Mouse (Mus musculus) splenic B cell, adult 2 months (primary cell): ENCODE data around the gene Pcdh10.

Experiments
- DNase-seq: peaks from one replicate; pipeline ENCODE4 v3.0.0-alpha.2; 2011; ENCODE audit warnings: low read depth, low spot score
- H3K27me3 ChIP-seq: 2 replicates; pipeline ENCODE4 v1.6.1; 2012; ENCODE audit warnings: mild to moderate bottlenecking, low read length, moderate library complexity, mixed read lengths; ENCODE audit not compliant: control insufficient read depth, poor library complexity, insufficient read depth, severe bottlenecking
- H3K36me3 ChIP-seq: 2 replicates; pipeline ENCODE4 v1.6.1; 2012; ENCODE audit warnings: mild to moderate bottlenecking, low read length, moderate library complexity, mixed read lengths; ENCODE audit not compliant: control insufficient read depth, poor library complexity, insufficient read depth, severe bottlenecking

Pcdh10 gene

GRCm38 (mm10) chr3:45386512-45386911, 8.3 kb downstream of the Pcdh10 start:
- Histone ChIP-seq H3K36me3 (no peaks in the 10 kb centered on the region), H3K27me3 (no peaks in the 10 kb centered on the region)
- DNase-seq, result no peak

GRCm38 (mm10) chr3:45397101-45397500, 18.9 kb downstream of the Pcdh10 start:
- Histone ChIP-seq H3K36me3 (no peaks in the 10 kb centered on the region), H3K27me3 (peaks cover 2% of the 10 kb centered on the region; the same call in 1 of the 2 replicates)
- DNase-seq, result no peak

- DNase-seq, result no peak
- H3K36me3 ChIP-seq, result no peaks in the 10 kb centered on the region
- H3K27me3 ChIP-seq, result no peaks in the 10 kb centered on the region
These were observed 25.0 kb downstream of the Pcdh10 start for GRCm38 (mm10) chr3:45403239-45403638.

- no peaks in the 10 kb centered on the region for H3K36me3 ChIP-seq
- no peaks in the 10 kb centered on the region for H3K27me3 ChIP-seq
- DNase-seq, result no peak
These were observed 53.5 kb downstream of the Pcdh10 start for GRCm38 (mm10) chr3:45431691-45432090.

GRCm38 (mm10) chr3:45432172-45432765, 54.1 kb downstream of the Pcdh10 start:
- H3K27me3 ChIP-seq, result no peaks in the 10 kb centered on the region
- H3K36me3 ChIP-seq, result no peaks in the 10 kb centered on the region
- no peak for DNase-seq
